9 mouse cellular contexts compared by ENCODE assay signal in genomic region chr1:75318301-75318700, GRCm38 (mm10). TPM values are rescaled to one million over a fixed set of nuclear protein-coding genes. Genes with fewer than 3 reads are reported as not detected.
DNase-seq lines count a peak whose midpoint lies in the region; ATAC-seq lines count a peak whose summit lies in the region.
"Had no signal": no experiment of that assay in that cellular context is flagged by ENCODE, and none has a peak within 500 bp of the region (broad histone marks: within the 10 kb centered on the region; RNA-seq: fewer than 3 reads in every experiment).

No protein-coding gene starts in this region.

- peak overlapping the region; percentile 48 for H3K4me2 ChIP-seq in kidney, embryonic 15.5 days
- peak overlapping the region; percentile 54 for H3K4me2 ChIP-seq in embryonic facial prominence, embryonic 14.5 days (ENCODE audit: low read depth, low read length)
- H3K4me2 ChIP-seq in hindbrain, embryonic 15.5 days: peak overlapping the region; percentile 39
- H3K4me2 ChIP-seq in midbrain, embryonic 14.5 days (ENCODE audit: low read length): peak overlapping the region; percentile 39

- H3K36me3 ChIP-seq in kidney, embryonic 15.5 days: peaks cover 24% of the 10 kb centered on the region
- peaks cover 23% of the 10 kb centered on the region for H3K36me3 ChIP-seq in embryonic facial prominence, embryonic 14.5 days (ENCODE audit: control insufficient read depth, insufficient read depth, low read length)
- peaks cover 8% of the 10 kb centered on the region for H3K36me3 ChIP-seq in hindbrain, embryonic 15.5 days
- H3K36me3 ChIP-seq in midbrain, embryonic 14.5 days (ENCODE audit: control insufficient read depth, insufficient read depth, low read length): peaks cover 21% of the 10 kb centered on the region

- no peaks in the 10 kb centered on the region for H3K27me3 ChIP-seq in kidney, embryonic 15.5 days
- no peaks in the 10 kb centered on the region for H3K27me3 ChIP-seq in embryonic facial prominence, embryonic 14.5 days (replicated peaks; ENCODE audit: control insufficient read depth, insufficient read depth, low read length)
- H3K27me3 ChIP-seq in hindbrain, embryonic 15.5 days: 0 out of 2 replicates have a peak, but pooled peaks cover 6% of the 10 kb centered on the region
- H3K27me3 ChIP-seq in midbrain, embryonic 14.5 days (ENCODE audit: control insufficient read depth, insufficient read depth, low read length): no peaks in the 10 kb centered on the region

- peaks cover 21% of the 10 kb centered on the region for H3K4me1 ChIP-seq in kidney, embryonic 15.5 days
- H3K4me1 ChIP-seq in embryonic facial prominence, embryonic 14.5 days (ENCODE audit: control insufficient read depth, insufficient read depth, low read length): peaks cover 8% of the 10 kb centered on the region
- peaks cover 17% of the 10 kb centered on the region for H3K4me1 ChIP-seq in hindbrain, embryonic 15.5 days (replicated peaks)
- peaks cover 6% of the 10 kb centered on the region; the same call in 1 of the 2 replicates for H3K4me1 ChIP-seq in midbrain, embryonic 14.5 days (ENCODE audit: control insufficient read depth, insufficient read depth, low read length)

- 74% methylated on average over 3 of the region's 3 CpGs for WGBS in kidney, embryonic 15.5 days
- WGBS in embryonic facial prominence, embryonic 14.5 days: 65% methylated on average over 3 of the region's 3 CpGs
- WGBS in hindbrain, embryonic 15.5 days: 74% methylated on average over 3 of the region's 3 CpGs
- 66% methylated on average over 3 of the region's 3 CpGs for WGBS in midbrain, embryonic 14.5 days

- H3K9me3 ChIP-seq in kidney, embryonic 15.5 days (replicated peaks): no peaks in the 10 kb centered on the region
- H3K9me3 ChIP-seq in embryonic facial prominence, embryonic 14.5 days (ENCODE audit: control insufficient read depth, low read length): no peaks in the 10 kb centered on the region
- H3K9me3 ChIP-seq in hindbrain, embryonic 15.5 days: no peaks in the 10 kb centered on the region
- H3K9me3 ChIP-seq in midbrain, embryonic 14.5 days (ENCODE audit: control insufficient read depth, low read length): no peaks in the 10 kb centered on the region

- H3K4me3 ChIP-seq in kidney, embryonic 15.5 days (replicated peaks): peak overlapping the region; percentile 29
- H3K4me3 ChIP-seq in embryonic facial prominence, embryonic 14.5 days (ENCODE audit: low read depth, low read length): peak overlapping the region; percentile 27
- peak overlapping the region; percentile 69 for H3K4me3 ChIP-seq in hindbrain, embryonic 15.5 days
- H3K4me3 ChIP-seq in midbrain, embryonic 14.5 days (replicated peaks; ENCODE audit: low read depth, low read length): peak overlapping the region; percentile 16; the same call in 1 of the 2 replicates

- H3K27ac ChIP-seq in kidney, embryonic 15.5 days: peak overlapping the region; percentile 75
- H3K27ac ChIP-seq in embryonic facial prominence, embryonic 14.5 days (replicated peaks; ENCODE audit: low read depth, low read length): no peak overlapping the region; the same call in 1 of the 2 replicates
- peak overlapping the region; percentile 73 for H3K27ac ChIP-seq in hindbrain, embryonic 15.5 days (replicated peaks)
- peak overlapping the region; percentile 60 for H3K27ac ChIP-seq in midbrain, embryonic 14.5 days (replicated peaks; ENCODE audit: low read depth, low read length)

- ATAC-seq in kidney, embryonic 15.5 days (replicated peaks; ENCODE audit: low FRiP score): no peak
- ATAC-seq in embryonic facial prominence, embryonic 14.5 days (ENCODE audit: low read depth): no peak
- ATAC-seq in hindbrain, embryonic 15.5 days (ENCODE audit: low FRiP score, low read depth): no peak
- ATAC-seq in midbrain, embryonic 14.5 days (ENCODE audit: low FRiP score, low TSS enrichment): no peak

- DNase-seq in kidney, adult 18-20 months: no peak
- DNase-seq in embryonic facial prominence, embryonic 14.5 days (ENCODE audit: low spot score): no peak
- DNase-seq in midbrain, embryonic 14.5 days: no peak
- DNase-seq in frontal cortex, postnatal 10 days (ENCODE audit: low spot score in 2 of 2): no peak
- DNase-seq in layer of hippocampus, postnatal 14 days (ENCODE audit: low spot score in 2 of 2): no peak
- no peak for DNase-seq in urinary bladder, postnatal 36 days (ENCODE audit: low spot score in 2 of 2)

- H3K9ac ChIP-seq in kidney, embryonic 15.5 days: peak overlapping the region; percentile 10; the same call in 1 of the 2 replicates
- H3K9ac ChIP-seq in embryonic facial prominence, embryonic 14.5 days (ENCODE audit: low read depth, low read length): peak overlapping the region; percentile 34
- H3K9ac ChIP-seq in hindbrain, embryonic 15.5 days: peak overlapping the region; percentile 1; the same call in 1 of the 2 replicates
- H3K9ac ChIP-seq in midbrain, embryonic 14.5 days (replicated peaks; ENCODE audit: low read length): no peak overlapping the region

RNA-seq across cellular contexts. Expression of gene Dnpep, which starts 0.5 kb away (rescaled TPM):
- polyA plus RNA-seq in kidney, embryonic 15.5 days (2015; fragmentation: Nextera tagmentation; extraction: Ambion mirVana): 136 and 153 TPM in 2 replicates
- 115 and 128 TPM in 2 replicates for polyA plus RNA-seq in embryonic facial prominence, embryonic 14.5 days (2014; fragmentation: Nextera tagmentation; extraction: Ambion mirVana)
- 140 and 145 TPM in 2 replicates for polyA plus RNA-seq in hindbrain, embryonic 15.5 days (2015; fragmentation: Nextera tagmentation; extraction: Ambion mirVana)
- polyA plus RNA-seq in midbrain, embryonic 14.5 days (2014; fragmentation: Nextera tagmentation; extraction: Ambion mirVana): 146 and 152 TPM in 2 replicates
- total RNA-seq in layer of hippocampus, postnatal 14 days (2021): 10 to 100 TPM; 50.4 to 55.2 TPM

RNA-seq across cellular contexts. Expression of gene Resp18, which starts 40.1 kb away (rescaled TPM):
- 1.5 and 10.1 TPM in 2 replicates for polyA plus RNA-seq in kidney, embryonic 15.5 days (2015; fragmentation: Nextera tagmentation; extraction: Ambion mirVana)
- polyA plus RNA-seq in embryonic facial prominence, embryonic 14.5 days (2014; fragmentation: Nextera tagmentation; extraction: Ambion mirVana): 6.0 and 6.9 TPM in 2 replicates
- polyA plus RNA-seq in hindbrain, embryonic 15.5 days (2015; fragmentation: Nextera tagmentation; extraction: Ambion mirVana): 203 and 214 TPM in 2 replicates
- polyA plus RNA-seq in midbrain, embryonic 14.5 days (2014; fragmentation: Nextera tagmentation; extraction: Ambion mirVana): 116 and 164 TPM in 2 replicates
- total RNA-seq in layer of hippocampus, postnatal 14 days (2021): 10 to 100 TPM; 68.2 to 98.9 TPM
- polyA plus RNA-seq: liver, adult 2 months had no signal

RNA-seq across cellular contexts. Expression of gene Des, which starts 41.8 kb away (rescaled TPM):
- 53.5 and 53.9 TPM in 2 replicates for polyA plus RNA-seq in kidney, embryonic 15.5 days (2015; fragmentation: Nextera tagmentation; extraction: Ambion mirVana)
- 159 and 218 TPM in 2 replicates for polyA plus RNA-seq in embryonic facial prominence, embryonic 14.5 days (2014; fragmentation: Nextera tagmentation; extraction: Ambion mirVana)
- polyA plus RNA-seq in hindbrain, embryonic 15.5 days (2015; fragmentation: Nextera tagmentation; extraction: Ambion mirVana): 1.1 and 1.7 TPM in 2 replicates
- polyA plus RNA-seq in midbrain, embryonic 14.5 days (2014; fragmentation: Nextera tagmentation; extraction: Ambion mirVana): 0.32 and 1.4 TPM in 2 replicates
- 1 to 10 TPM; 1.6 to 1.8 TPM for total RNA-seq in layer of hippocampus, postnatal 14 days (2021)

RNA-seq across cellular contexts. Expression of gene Ptprn, which starts 54.0 kb away (rescaled TPM):
- polyA plus RNA-seq in kidney, embryonic 15.5 days (2015; fragmentation: Nextera tagmentation; extraction: Ambion mirVana): 0.48 and 2.3 TPM in 2 replicates
- 2.0 and 2.9 TPM in 2 replicates for polyA plus RNA-seq in embryonic facial prominence, embryonic 14.5 days (2014; fragmentation: Nextera tagmentation; extraction: Ambion mirVana)
- polyA plus RNA-seq in hindbrain, embryonic 15.5 days (2015; fragmentation: Nextera tagmentation; extraction: Ambion mirVana): 30.4 and 33.5 TPM in 2 replicates
- 16.6 and 19.3 TPM in 2 replicates for polyA plus RNA-seq in midbrain, embryonic 14.5 days (2014; fragmentation: Nextera tagmentation; extraction: Ambion mirVana)
- total RNA-seq in layer of hippocampus, postnatal 14 days (2021): 100 to 1,000 TPM; 326 to 350 TPM
- polyA plus RNA-seq: liver, adult 2 months had no signal

RNA-seq across cellular contexts. Expression of gene Speg, which starts 56.8 kb away (rescaled TPM):
- 45.1 and 53.9 TPM in 2 replicates for polyA plus RNA-seq in kidney, embryonic 15.5 days (2015; fragmentation: Nextera tagmentation; extraction: Ambion mirVana)
- 20.2 and 20.3 TPM in 2 replicates for polyA plus RNA-seq in embryonic facial prominence, embryonic 14.5 days (2014; fragmentation: Nextera tagmentation; extraction: Ambion mirVana)
- polyA plus RNA-seq in hindbrain, embryonic 15.5 days (2015; fragmentation: Nextera tagmentation; extraction: Ambion mirVana): 22.4 and 25.0 TPM in 2 replicates
- 15.6 and 19.4 TPM in 2 replicates for polyA plus RNA-seq in midbrain, embryonic 14.5 days (2014; fragmentation: Nextera tagmentation; extraction: Ambion mirVana)
- 100 to 1,000 TPM; 184 TPM for total RNA-seq in layer of hippocampus, postnatal 14 days (2021)

Comparison
In these comparisons a context has a peak if more than half of its experiments do, and no peak if none do; other contexts are left out.
1. H3K4me3 ChIP-seq: peak in every context shown above with its lines; median percentile 69 in hindbrain, embryonic 15.5 days; 29 in kidney, embryonic 15.5 days; 27 in embryonic facial prominence, embryonic 14.5 days; 16 in midbrain, embryonic 14.5 days.
2. RNA of gene Resp18, which starts 40.1 kb away (polyA plus RNA-seq): 203 to 214 TPM in hindbrain, embryonic 15.5 days and 116 to 164 TPM in midbrain, embryonic 14.5 days; 1.5 to 10.1 TPM in kidney, embryonic 15.5 days and 6.0 to 6.9 TPM in embryonic facial prominence, embryonic 14.5 days; every median in the first group is over 10 times any median in the second.
3. RNA of gene Des, which starts 41.8 kb away (polyA plus RNA-seq): 159 to 218 TPM in embryonic facial prominence, embryonic 14.5 days and 53.5 to 53.9 TPM in kidney, embryonic 15.5 days; 0.32 to 1.4 TPM in midbrain, embryonic 14.5 days and 1.1 to 1.7 TPM in hindbrain, embryonic 15.5 days; every median in the first group is over 10 times any median in the second.
4. Peak in every context shown above with its lines, with median percentiles within 50 percentile points of each other: H3K4me2 ChIP-seq.